Mouse (Mus musculus) liver, embryonic 14.5 days (tissue): ENCODE data around the gene Slf2.

ENCODE experiments used
- CTCF ChIP-seq: IDR thresholded peaks from 2 replicates; pipeline ENCODE4 v1.5.1; 2016; ENCODE audit warnings: antibody characterized with exemption, low read depth, control low read depth
- EP300 ChIP-seq: IDR thresholded peaks from 2 replicates; pipeline ENCODE4 v1.6.1; 2016; ENCODE audit warnings: antibody characterized with exemption, low read depth

GRCm38 (mm10) chr19:44983366-44983765 is 52.4 kb downstream of the Slf2 start:
- TF ChIP-seq CTCF (no peak), EP300 (no peak)
